Comparison of ENCODE assay signal across 31 mouse cellular contexts in the genomic region with DNA sequence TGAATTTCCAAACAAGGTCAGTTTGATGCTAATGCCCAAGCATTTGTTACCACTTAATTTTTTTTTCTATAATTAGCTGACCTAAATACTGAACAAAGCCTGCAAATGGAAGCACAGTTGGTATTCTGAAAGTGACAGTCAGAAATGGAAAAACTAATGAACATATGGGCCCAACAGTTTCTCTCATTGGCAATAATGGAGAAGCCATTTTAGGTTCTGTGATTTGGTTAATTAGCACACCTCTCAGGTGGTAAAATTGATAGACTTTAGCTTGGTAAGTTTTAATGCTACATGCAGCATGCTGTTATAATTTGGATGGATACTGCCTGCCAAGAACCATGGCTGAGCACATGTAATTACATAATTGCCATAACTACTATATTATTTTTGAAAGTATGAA.
A peak's percentile ranks its signal among the peaks of the same experiment; 100 is the strongest.
DNase-seq lines count a peak whose midpoint lies in the region; ATAC-seq and TF ChIP-seq lines count a peak whose summit lies in the region.
"Had no signal": no experiment of that assay in that cellular context is flagged by ENCODE, and none has a peak within 500 bp of the region (broad histone marks: within the 10 kb centered on the region; RNA-seq: fewer than 3 reads in every experiment).

No protein-coding gene starts in this region.

- TF ChIP-seq CTCF in lung, adult 2 months (IDR thresholded peaks at IDR 0.05; ENCODE audit: insufficient read depth, low read length) = no peak

- ATAC-seq in cerebellum, adult (ENCODE audit: insufficient number of reproducible peaks, low FRiP score, low TSS enrichment) = peak; percentile 83
- ATAC-seq in forebrain, embryonic 11.5 days (replicated peaks; ENCODE audit: low FRiP score) = peak; percentile 42; the same call in 1 of the 2 replicates
- ATAC-seq in forebrain, embryonic 16.5 days = peak; percentile 86
- ATAC-seq: hindbrain, embryonic 16.5 days; intestine, embryonic 15.5 days; Patski had no signal

- no peak for DNase-seq in cerebellum, adult 18-20 months
- no peak for DNase-seq in forebrain, embryonic 11.5 days (ENCODE audit: low spot score)
- no peak for DNase-seq in forebrain, embryonic 10.5 days (ENCODE audit: extremely low spot score, low spot score)
- no peak for DNase-seq in MN1 (ENCODE audit: low spot score)
- DNase-seq in lung, adult 2 months = no peak
- DNase-seq: adrenal gland, postnatal 25 days; embryo, embryonic 11 days; gastrocnemius, postnatal 14 days; heart, postnatal 14 days; kidney, adult 2 months; kidney, postnatal 4 days; layer of hippocampus, postnatal 36 days; liver, embryonic 13.5 days; lung, adult 18-20 months; lung, postnatal 10 days; midbrain, embryonic 14.5 days; right cerebral cortex, adult 18-20 months; spleen, adult 18-20 months; thymus, postnatal 14 days had no signal

- no peaks in the 10 kb centered on the region for H3K36me3 ChIP-seq in forebrain, embryonic 11.5 days (ENCODE audit: control insufficient read depth, insufficient read depth, low read length)
- no peaks in the 10 kb centered on the region for H3K36me3 ChIP-seq in forebrain, embryonic 10.5 days (replicated peaks)
- no peaks in the 10 kb centered on the region for H3K36me3 ChIP-seq in forebrain, embryonic 16.5 days (ENCODE audit: control insufficient read depth, insufficient read depth)
- H3K36me3 ChIP-seq: embryonic facial prominence, embryonic 13.5 days; hindbrain, embryonic 10.5 days; intestine, embryonic 15.5 days; limb, embryonic 10.5 days; limb, embryonic 15.5 days; liver, embryonic 13.5 days; neural tube, embryonic 15.5 days had no signal

- no peaks in the 10 kb centered on the region for H3K9me3 ChIP-seq in forebrain, embryonic 11.5 days (ENCODE audit: control insufficient read depth, low read length)
- H3K9me3 ChIP-seq in forebrain, embryonic 10.5 days = no peaks in the 10 kb centered on the region
- no peaks in the 10 kb centered on the region for H3K9me3 ChIP-seq in forebrain, embryonic 16.5 days (ENCODE audit: control insufficient read depth, low read length)
- H3K9me3 ChIP-seq: embryonic facial prominence, embryonic 13.5 days; hindbrain, embryonic 10.5 days; intestine, embryonic 15.5 days; limb, embryonic 10.5 days; limb, embryonic 15.5 days; liver, embryonic 13.5 days; neural tube, embryonic 15.5 days had no signal

- H3K4me2 ChIP-seq in forebrain, embryonic 11.5 days (ENCODE audit: low read depth, low read length, severe bottlenecking) = no peak overlapping the region
- no peak overlapping the region for H3K4me2 ChIP-seq in forebrain, embryonic 16.5 days (ENCODE audit: low read length)
- H3K4me2 ChIP-seq: embryonic facial prominence, embryonic 13.5 days; intestine, embryonic 15.5 days; limb, embryonic 15.5 days; liver, embryonic 13.5 days; neural tube, embryonic 15.5 days had no signal

- H3K4me1 ChIP-seq in forebrain, embryonic 11.5 days (replicated peaks; ENCODE audit: control insufficient read depth, insufficient read depth, low read length) = no peaks in the 10 kb centered on the region
- no peaks in the 10 kb centered on the region for H3K4me1 ChIP-seq in forebrain, embryonic 10.5 days
- H3K4me1 ChIP-seq in forebrain, embryonic 16.5 days (replicated peaks; ENCODE audit: control insufficient read depth, insufficient read depth, low read length) = no peaks in the 10 kb centered on the region
- no peaks in the 10 kb centered on the region for H3K4me1 ChIP-seq in lung, adult 2 months (ENCODE audit: control insufficient read depth, insufficient read depth, low read length)
- H3K4me1 ChIP-seq: embryonic facial prominence, embryonic 13.5 days; hindbrain, embryonic 10.5 days; intestine, embryonic 15.5 days; limb, embryonic 10.5 days; limb, embryonic 15.5 days; liver, embryonic 13.5 days; neural tube, embryonic 15.5 days had no signal

- no peaks in the 10 kb centered on the region for H3K27me3 ChIP-seq in forebrain, embryonic 11.5 days (ENCODE audit: control insufficient read depth, insufficient read depth, low read length)
- no peaks in the 10 kb centered on the region for H3K27me3 ChIP-seq in forebrain, embryonic 10.5 days (ENCODE audit: poor library complexity, severe bottlenecking)
- no peaks in the 10 kb centered on the region for H3K27me3 ChIP-seq in forebrain, embryonic 16.5 days (replicated peaks; ENCODE audit: control insufficient read depth, insufficient read depth, low read length)
- H3K27me3 ChIP-seq: CH12.LX; embryonic facial prominence, embryonic 13.5 days; intestine, embryonic 15.5 days; limb, embryonic 15.5 days; liver, embryonic 13.5 days; neural tube, embryonic 15.5 days; Patski had no signal

- TF ChIP-seq POLR2A in lung, adult 2 months (IDR thresholded peaks at IDR 0.05; ENCODE audit: borderline replicate concordance, extremely low read depth, low read depth, low read length) = no peak

- H3K9ac ChIP-seq in forebrain, embryonic 11.5 days (ENCODE audit: low read length) = no peak overlapping the region
- no peak overlapping the region for H3K9ac ChIP-seq in forebrain, embryonic 16.5 days (replicated peaks; ENCODE audit: low read depth, low read length)
- H3K9ac ChIP-seq: embryonic facial prominence, embryonic 13.5 days; intestine, embryonic 15.5 days; limb, embryonic 15.5 days; liver, embryonic 13.5 days; neural tube, embryonic 15.5 days had no signal

- no peak overlapping the region for H3K27ac ChIP-seq in forebrain, embryonic 11.5 days (ENCODE audit: low read depth, low read length)
- H3K27ac ChIP-seq in forebrain, embryonic 10.5 days = no peak overlapping the region
- no peak overlapping the region for H3K27ac ChIP-seq in forebrain, embryonic 16.5 days (ENCODE audit: low read length)
- H3K27ac ChIP-seq: embryonic facial prominence, embryonic 13.5 days; hindbrain, embryonic 10.5 days; intestine, embryonic 15.5 days; limb, embryonic 10.5 days; limb, embryonic 15.5 days; liver, embryonic 13.5 days; neural tube, embryonic 15.5 days had no signal

- H3K4me3 ChIP-seq in forebrain, embryonic 11.5 days (ENCODE audit: low read depth, low read length) = no peak overlapping the region
- H3K4me3 ChIP-seq in forebrain, embryonic 10.5 days = no peak overlapping the region
- no peak overlapping the region for H3K4me3 ChIP-seq in forebrain, embryonic 16.5 days (replicated peaks; ENCODE audit: low read length)
- H3K4me3 ChIP-seq in lung, adult 2 months (replicated peaks; ENCODE audit: extremely low read depth, low read depth, low read length) = no peak overlapping the region
- H3K4me3 ChIP-seq: embryonic facial prominence, embryonic 13.5 days; erythroblast, embryonic 14.5 days; hindbrain, embryonic 10.5 days; intestine, embryonic 15.5 days; limb, embryonic 10.5 days; limb, embryonic 15.5 days; liver, embryonic 13.5 days; neural tube, embryonic 15.5 days had no signal
